Mouse (Mus musculus): ENCODE results near the gene Sec16a.

The Sec16a gene

DNA sequence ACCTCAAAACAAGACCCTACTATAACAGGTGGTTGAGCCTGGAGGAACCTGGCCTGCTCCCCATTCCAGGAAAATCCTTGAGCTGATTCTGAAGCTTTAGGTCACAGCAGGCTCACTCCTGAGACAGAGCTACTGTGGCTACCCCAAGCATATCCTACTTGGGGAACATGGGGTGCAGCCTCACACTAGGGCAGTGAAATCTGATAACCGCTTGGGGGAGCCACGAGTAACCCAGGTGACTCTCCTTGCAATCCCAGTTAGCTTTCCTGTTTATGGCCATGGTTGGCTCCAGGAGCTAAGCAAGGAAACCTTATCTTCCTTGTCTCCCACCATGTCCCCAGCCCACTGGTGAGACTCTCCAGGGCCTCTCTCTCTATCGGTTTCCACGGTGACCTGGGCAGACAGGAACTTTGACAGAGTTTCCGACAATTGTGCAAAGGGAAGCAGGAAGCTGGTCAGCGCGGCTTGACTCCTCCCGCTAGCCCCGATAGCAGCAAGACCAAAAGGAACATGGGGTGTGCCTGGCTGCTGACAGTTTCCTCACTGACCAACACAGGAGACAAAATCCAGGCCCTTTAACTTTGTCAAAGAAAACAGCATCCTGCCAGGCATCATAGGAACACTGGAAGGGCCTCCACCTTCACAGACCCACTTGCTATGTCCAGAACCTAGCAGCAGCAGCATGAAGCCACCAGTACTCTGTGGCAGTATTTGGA, 29.9 kb upstream of the Sec16a start:
- DNase-seq (ENCODE audit: low spot score): no peak

GRCm38 (mm10) chr2:26472312-26473090, 27.5 kb upstream of the Sec16a start:
- no peak for DNase-seq (ENCODE audit: low spot score)

GRCm38 (mm10) chr2:26471652-26472285, 26.8 kb upstream of the Sec16a start:
- DNase-seq (ENCODE audit: low spot score): no peak

GRCm38 (mm10) chr2:26470967-26471366, 26.0 kb upstream of the Sec16a start:
- no peak for DNase-seq (ENCODE audit: low spot score)

DNA sequence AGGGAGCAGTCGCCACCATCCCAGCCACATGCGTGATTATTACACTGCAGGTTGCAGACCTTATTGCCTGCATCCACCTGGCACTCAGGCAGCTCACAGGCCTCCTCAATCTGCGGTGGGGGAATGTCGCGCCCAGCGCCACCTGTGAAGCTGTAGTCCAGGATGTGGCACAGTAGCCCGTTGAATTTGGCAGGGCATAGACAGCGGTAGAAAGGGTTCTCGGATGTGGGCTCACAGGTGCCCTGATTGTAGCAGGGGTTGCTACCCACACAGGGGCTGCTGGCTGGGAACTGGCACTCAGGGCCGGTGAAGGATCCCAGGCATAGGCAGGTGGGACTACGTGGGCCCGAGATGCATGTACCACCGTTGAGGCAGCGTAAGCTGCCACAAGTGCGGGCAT, 23.4 kb upstream of the Sec16a start:
- no peak for DNase-seq (ENCODE audit: low spot score)

- no peak for DNase-seq (ENCODE audit: low spot score)
Observed at GRCm38 (mm10) chr2:26463412-26463811, 18.4 kb upstream of the Sec16a start.

GRCm38 (mm10) chr2:26462980-26463379, 18.0 kb upstream of the Sec16a start:
- DNase-seq (ENCODE audit: low spot score): no peak

GRCm38 (mm10) chr2:26461667-26462066, 16.7 kb upstream of the Sec16a start:
- DNase-seq (ENCODE audit: low spot score): no peak

GRCm38 (mm10) chr2:26460837-26461236, 15.8 kb upstream of the Sec16a start:
- DNase-seq (ENCODE audit: low spot score): no peak

GRCm38 (mm10) chr2:26460097-26460646, 15.2 kb upstream of the Sec16a start:
- no peak for DNase-seq (ENCODE audit: low spot score)

DNA sequence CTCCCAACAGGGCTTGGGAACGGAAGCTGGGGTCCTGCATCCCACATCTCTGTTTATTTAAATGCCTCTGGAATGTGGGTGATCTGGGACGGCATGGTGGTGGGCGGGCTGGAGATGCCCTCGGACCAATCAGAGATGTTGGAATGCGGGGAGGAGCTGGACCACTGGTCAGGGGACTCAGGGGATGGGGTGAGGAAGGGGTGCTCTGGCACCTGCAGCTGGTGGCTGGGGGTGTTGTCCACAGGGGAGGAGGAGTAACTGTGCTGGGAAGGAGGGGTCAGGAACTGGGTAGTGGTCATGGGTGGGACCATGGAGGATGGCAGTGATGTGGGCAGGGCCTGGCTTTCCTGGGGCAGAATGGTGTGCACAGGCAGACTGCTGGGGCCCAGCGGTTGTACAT, 14.5 kb upstream of the Sec16a start:
- DNase-seq (ENCODE audit: low spot score): no peak

GRCm38 (mm10) chr2:26458402-26459124, 13.5 kb upstream of the Sec16a start:
- no peak for DNase-seq (ENCODE audit: low spot score)

- no peak for DNase-seq (ENCODE audit: low spot score)
Observed at GRCm38 (mm10) chr2:26449121-26450060, 4.4 kb upstream of the Sec16a start.

- no peak for DNase-seq (ENCODE audit: low spot score)
Observed at GRCm38 (mm10) chr2:26447451-26447850, 2.4 kb upstream of the Sec16a start.

- DNase-seq (ENCODE audit: low spot score): no peak
Observed at GRCm38 (mm10) chr2:26446671-26447070, 1.7 kb upstream of the Sec16a start.

GRCm38 (mm10) chr2:26445666-26446445, 840 bp upstream of the Sec16a start:
- peak; percentile 90 for DNase-seq (ENCODE audit: low spot score)

- DNase-seq (ENCODE audit: low spot score): no peak
Observed at GRCm38 (mm10) chr2:26444368-26444767, 648 bp downstream of the Sec16a start.

- DNase-seq (ENCODE audit: low spot score): no peak
Observed at GRCm38 (mm10) chr2:26443876-26444275, 1.1 kb downstream of the Sec16a start.

- no peak for DNase-seq (ENCODE audit: low spot score)
Observed at GRCm38 (mm10) chr2:26442843-26443242, 2.2 kb downstream of the Sec16a start.

GRCm38 (mm10) chr2:26441688-26442087, 3.3 kb downstream of the Sec16a start:
- no peak for DNase-seq (ENCODE audit: low spot score)
